Mouse (Mus musculus): ENCODE results near the gene Gphn.

DNA sequence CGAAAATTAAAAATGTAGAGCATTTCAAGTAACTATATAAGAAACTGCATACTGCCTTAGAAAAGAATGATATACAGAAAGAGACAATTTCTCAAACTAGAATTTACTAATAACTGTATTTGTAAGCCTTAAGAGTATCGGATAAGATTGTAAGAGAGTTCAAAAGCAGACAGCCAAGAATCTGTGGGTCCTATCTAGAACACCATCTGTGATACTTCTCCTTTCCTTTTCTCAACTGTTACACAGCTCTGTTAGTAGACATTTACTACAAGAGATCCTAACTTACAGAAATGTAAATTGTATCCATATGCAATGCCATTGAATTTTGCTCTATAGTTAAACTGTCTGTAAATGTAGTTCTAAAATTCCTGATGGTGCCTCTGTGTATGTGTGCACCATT, 324.7 kb downstream of the Gphn start:
- TF ChIP-seq CTCF (IDR thresholded peaks at IDR 0.05; ENCODE audit: insufficient read depth, low read depth, low read length): no peak
- no peak for TF ChIP-seq POLR2A (IDR thresholded peaks at IDR 0.05; ENCODE audit: insufficient read depth, low read depth, low read length)

All from olfactory bulb, adult 2 months (tissue).